Mouse (Mus musculus): ENCODE measurements around the gene Gm11213.

DNA sequence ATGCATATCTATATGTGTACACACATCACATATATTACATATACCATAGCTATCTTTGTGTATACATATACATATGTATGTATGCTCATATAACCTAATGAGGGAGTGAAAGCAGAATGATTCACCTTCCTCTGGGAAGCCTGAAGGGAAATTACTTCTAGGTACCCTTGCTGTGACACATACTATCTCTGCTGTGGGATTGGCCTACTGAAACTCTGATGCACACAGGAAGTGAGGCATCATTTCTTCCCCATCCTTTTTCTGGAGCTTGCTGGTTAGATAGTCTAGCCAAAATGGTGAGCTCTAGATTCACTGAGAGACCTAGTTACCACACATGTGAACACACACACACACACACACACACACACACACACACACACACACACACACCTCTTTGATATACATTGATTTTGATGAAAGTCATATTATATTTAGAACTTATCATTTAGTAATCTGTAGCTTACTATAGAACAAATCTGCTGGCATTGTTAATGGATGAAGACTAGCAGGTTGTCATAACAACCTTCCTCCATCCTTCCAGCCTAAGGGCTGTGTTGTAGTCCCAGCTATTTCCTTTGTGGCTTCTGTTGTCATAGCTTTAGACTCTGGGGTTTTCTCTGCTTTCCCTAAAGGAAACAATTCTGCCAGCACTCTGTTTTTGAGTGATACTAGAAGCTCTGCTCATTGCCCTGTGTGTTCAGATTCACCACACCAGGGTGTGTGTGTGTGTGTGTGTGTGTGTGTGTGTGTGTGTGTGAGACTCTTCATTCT lies 39.1 kb upstream of the Gm11213 start:
- no peak for TF ChIP-seq CTCF (conservative IDR thresholded peaks at IDR 0.05 in 1 of 2, IDR thresholded peaks at IDR 0.05 in 1 of 2; ENCODE audit: low read depth in 2 of 2, low read length in 2 of 2)
- TF ChIP-seq KAT2A (IDR thresholded peaks at IDR 0.05; ENCODE audit: insufficient replicate concordance, low read length), result no peak
- TF ChIP-seq MAX (IDR thresholded peaks at IDR 0.05; ENCODE audit: low read length), result no peak
